Mouse (Mus musculus): ENCODE data around the gene Ccdc13. TPM values are rescaled to one million over a fixed set of nuclear protein-coding genes. Genes with fewer than 3 reads are reported as not detected.
A peak's percentile ranks its signal among the peaks of the same experiment; 100 is the strongest.

Gene Ccdc13
- total and polyA plus RNA-seq, 3 experiments = not detected

GRCm38 (mm10) chr9:121859345-121859744 lies 20.1 kb upstream of the Ccdc13 start (continued):
- TF ChIP-seq MAZ (IDR thresholded peaks at IDR 0.05; ENCODE audit: low read depth, low read length) = no peak
- TF ChIP-seq USF2 (IDR thresholded peaks at IDR 0.05; ENCODE audit: borderline replicate concordance in 1 of 2, insufficient read depth in 1 of 2, low read depth in 1 of 2, low read length in 2 of 2) = no peak
- TF ChIP-seq HCFC1 (IDR thresholded peaks at IDR 0.05; ENCODE audit: low read depth, low read length) = no peak
- TF ChIP-seq TCF12 (IDR thresholded peaks at IDR 0.05; ENCODE audit: low read depth, low read length) = peak; percentile 23; the same call in 1 of the 2 replicates

- peak within 1 kb of the TSS; percentile 94 for H3K27ac ChIP-seq (ENCODE audit: control insufficient read depth, low read depth, low read length)
- TF ChIP-seq SIN3A (IDR thresholded peaks at IDR 0.05; ENCODE audit: low read length) (0 out of 2 replicates have a peak, but pooled peaks have one; percentile 51), E2F4 (IDR thresholded peaks at IDR 0.05; ENCODE audit: borderline replicate concordance, low read depth, low read length) (no peak)
- peak within 1 kb of the TSS; percentile 92 to 93 for H3K4me3 ChIP-seq (ENCODE audit: control insufficient read depth in 1 of 2, insufficient read depth in 1 of 2, low read depth in 2 of 2, low read length in 2 of 2)
- no peaks in the 10 kb centered on the region for H3K9me3 ChIP-seq (replicated peaks; ENCODE audit: insufficient read depth, low read length)
- H3K4me1 ChIP-seq (ENCODE audit: control insufficient read depth in 1 of 2, insufficient read depth in 2 of 2, low read length in 2 of 2) = peaks cover 6 to 10% of the 10 kb centered on the region in 2 experiments
- no peaks in the 10 kb centered on the region for H3K27me3 ChIP-seq (ENCODE audit: control insufficient read depth in 1 of 2, insufficient read depth in 2 of 2, low read length in 2 of 2)
- peaks cover 3 to 22% of the 10 kb centered on the region in 2 experiments; a peak in 3 of 4 replicates for H3K36me3 ChIP-seq (ENCODE audit: control insufficient read depth in 1 of 2, insufficient read depth in 2 of 2, low read length in 2 of 2)
- peak within 1 kb of the TSS; percentile 96 for H3K9ac ChIP-seq (ENCODE audit: control insufficient read depth, low read depth, low read length, poor library complexity, severe bottlenecking)
- DNase-seq (ENCODE audit: low read depth, low spot score) = no peak
- peaks cover 23% of the 10 kb centered on the region for H3K79me2 ChIP-seq (ENCODE audit: control insufficient read depth, insufficient read depth, low read length, poor library complexity)
Measured at GRCm38 (mm10) chr9:121858153-121858488, 18.9 kb upstream of the Ccdc13 start, which contains the start of gene Higd1a. Higd1a (minus strand) TSS chr9:121858362.

- peak overlapping the region; percentile 94 for H3K27ac ChIP-seq (ENCODE audit: control insufficient read depth, low read depth, low read length)
- peaks cover 24% of the 10 kb centered on the region for H3K79me2 ChIP-seq (ENCODE audit: control insufficient read depth, insufficient read depth, low read length, poor library complexity)
- H3K27me3 ChIP-seq (ENCODE audit: control insufficient read depth in 1 of 2, insufficient read depth in 2 of 2, low read length in 2 of 2) = no peaks in the 10 kb centered on the region
- peak; percentile 97 for DNase-seq (ENCODE audit: low read depth, low spot score)
- H3K9me3 ChIP-seq (replicated peaks; ENCODE audit: insufficient read depth, low read length) = no peaks in the 10 kb centered on the region
- H3K36me3 ChIP-seq (ENCODE audit: control insufficient read depth in 1 of 2, insufficient read depth in 2 of 2, low read length in 2 of 2) = peaks cover 5 to 22% of the 10 kb centered on the region in 2 experiments; a peak in 3 of 4 replicates
- peak overlapping the region; percentile 96 for H3K9ac ChIP-seq (ENCODE audit: control insufficient read depth, low read depth, low read length, poor library complexity, severe bottlenecking)
- peaks cover 6 to 10% of the 10 kb centered on the region in 2 experiments for H3K4me1 ChIP-seq (ENCODE audit: control insufficient read depth in 1 of 2, insufficient read depth in 2 of 2, low read length in 2 of 2)
- peak overlapping the region; percentile 92 to 93 for H3K4me3 ChIP-seq (ENCODE audit: control insufficient read depth in 1 of 2, insufficient read depth in 1 of 2, low read depth in 2 of 2, low read length in 2 of 2)
- TF ChIP-seq MYB (IDR thresholded peaks at IDR 0.05; ENCODE audit: low read depth, low read length) (no peak), POLR2AphosphoS5 (IDR thresholded peaks at IDR 0.05; ENCODE audit: borderline replicate concordance, low read depth, low read length) (no peak), HCFC1 (IDR thresholded peaks at IDR 0.05; ENCODE audit: low read depth, low read length) (peak; percentile 50; the same call in 1 of the 2 replicates), ZMIZ1 (IDR thresholded peaks at IDR 0.05; ENCODE audit: low read depth, low read length) (peak; percentile 78), MYC (IDR thresholded peaks at IDR 0.05; ENCODE audit: low read depth, low read length) (no peak), GATA1 (IDR thresholded peaks at IDR 0.05; ENCODE audit: low read depth, low read length) (no peak), UBTF (IDR thresholded peaks at IDR 0.05; ENCODE audit: borderline replicate concordance, insufficient read depth, low read depth, low read length) (no peak; the same call in 1 of the 2 replicates), TAL1 (IDR thresholded peaks at IDR 0.05; ENCODE audit: low read length) (no peak), ZNF384 (IDR thresholded peaks at IDR 0.05; ENCODE audit: low read depth, low read length) (no peak), JUND (IDR thresholded peaks at IDR 0.05; ENCODE audit: low read depth, low read length) (no peak), POLR2AphosphoS2 (IDR thresholded peaks at IDR 0.05; ENCODE audit: low read length) (peak; percentile 68; the same call in 1 of the 2 replicates), MAZ (IDR thresholded peaks at IDR 0.05; ENCODE audit: low read depth, low read length) (peak; percentile 43), USF1 (IDR thresholded peaks at IDR 0.05; ENCODE audit: low read depth, low read length) (no peak), SMC3 (IDR thresholded peaks at IDR 0.05; ENCODE audit: low read depth, low read length) (no peak), POLR2A (IDR thresholded peaks at IDR 0.05; ENCODE audit: control insufficient read depth in 1 of 2, insufficient read depth in 1 of 2, low read depth in 1 of 2, low read length in 2 of 2, poor library complexity in 1 of 2) (peak; percentile 86 to 93), ZC3H11A (IDR thresholded peaks at IDR 0.05; ENCODE audit: low read depth, low read length) (no peak), MAFK (IDR thresholded peaks at IDR 0.05; ENCODE audit: borderline replicate concordance, low read depth, low read length) (no peak), TBP (IDR thresholded peaks at IDR 0.05; ENCODE audit: low read depth, low read length) (0 out of 2 replicates have a peak, but pooled peaks have one; percentile 53), MXI1 (IDR thresholded peaks at IDR 0.05; ENCODE audit: low read depth, low read length) (peak; percentile 68), CHD1 (IDR thresholded peaks at IDR 0.05; ENCODE audit: low read depth, low read length) (no peak), BHLHE40 (IDR thresholded peaks at IDR 0.05; ENCODE audit: borderline replicate concordance, low read depth, low read length) (no peak), EP300 (IDR thresholded peaks at IDR 0.05; ENCODE audit: low read depth in 1 of 2, low read length in 2 of 2) (no peak), MAX (IDR thresholded peaks at IDR 0.05; ENCODE audit: low read length) (no peak; the same call in none of the 2 replicates), CTCF (IDR thresholded peaks at IDR 0.05 in 2 of 3, conservative IDR thresholded peaks at IDR 0.05 in 1 of 3; ENCODE audit: control insufficient read depth in 1 of 3, insufficient read depth in 1 of 3, low read depth in 2 of 3, low read length in 3 of 3, poor library complexity in 1 of 3, severe bottlenecking in 1 of 3) (no peak), TCF12 (IDR thresholded peaks at IDR 0.05; ENCODE audit: low read depth, low read length) (peak; percentile 41; the same call in 1 of the 2 replicates), SIN3A (IDR thresholded peaks at IDR 0.05; ENCODE audit: low read length) (peak; percentile 56)
Measured at GRCm38 (mm10) chr9:121857474-121858152, 18.4 kb upstream of the Ccdc13 start.
